Mouse (Mus musculus) ES-E14 (cell line): ENCODE results near the gene Smchd1. TPM values are rescaled to one million over a fixed set of nuclear protein-coding genes. Genes with fewer than 3 reads are reported as not detected.
"Not testable (repeated sequence)": the region's sequence is repeated elsewhere in the genome, so short reads cannot be mapped to it uniquely, and the experiment has no call there.

Experiments used
- DNase-seq: peaks from one replicate; pipeline ENCODE4 v3.0.0-alpha.2; 2013; ENCODE audit warnings: low read depth, low spot score
- H3K27ac ChIP-seq: 2 replicates; pipeline ENCODE4 v1.5.1; 2012; ENCODE audit warnings: low read depth, mild to moderate bottlenecking, low read length, moderate library complexity, mixed read lengths; ENCODE audit not compliant: poor library complexity, insufficient read depth, severe bottlenecking
- H3K36me3 ChIP-seq: 2 replicates; pipeline ENCODE4 v1.6.1; 2012; ENCODE audit warnings: mild to moderate bottlenecking, low read length, moderate library complexity, mixed read lengths; ENCODE audit not compliant: control insufficient read depth, poor library complexity, insufficient read depth, severe bottlenecking
- H3K4me1 ChIP-seq, 2 experiments: fragments of 150-350 bp in 1 of 2; sonication (generic) in 1 of 2; 2 replicates each; pipeline ENCODE4 v1.6.1; 2012; ENCODE audit warnings: low read length in 2 of 2, mild to moderate bottlenecking in 1 of 2, mixed read lengths in 1 of 2; ENCODE audit not compliant: control insufficient read depth in 2 of 2, insufficient read depth in 2 of 2, poor library complexity in 1 of 2
- H3K4me3 ChIP-seq, 2 experiments: fragments of 150-350 bp in 1 of 2; sonication (generic) in 1 of 2; 2 replicates each; pipeline ENCODE4 v1.5.1; 2012; ENCODE audit warnings: low read length in 2 of 2, low read depth in 1 of 2, mild to moderate bottlenecking in 1 of 2, mixed read lengths in 1 of 2; ENCODE audit not compliant: insufficient read depth in 1 of 2, poor library complexity in 1 of 2, severe bottlenecking in 1 of 2
- H3K9ac ChIP-seq: 2 replicates; pipeline ENCODE4 v1.6.1; 2012; ENCODE audit warnings: low read depth, mild to moderate bottlenecking, low read length, mixed read lengths; ENCODE audit not compliant: poor library complexity, insufficient read depth, severe bottlenecking
- H3K9me3 ChIP-seq: fragments of 150-350 bp; sonication (generic); 2 replicates; pipeline ENCODE4 v1.6.1; 2012; ENCODE audit warnings: low read depth, mild to moderate bottlenecking, low read length; ENCODE audit not compliant: control insufficient read depth, insufficient read depth
- CHD2 ChIP-seq: IDR thresholded peaks from 2 replicates; pipeline ENCODE4 v1.6.1; 2014; ENCODE audit warnings: mild to moderate bottlenecking, low read depth, low read length, inconsistent platforms
- HCFC1 ChIP-seq: IDR thresholded peaks from 2 replicates; pipeline ENCODE4 v1.6.1; 2012; ENCODE audit warnings: low read length, inconsistent platforms, borderline replicate concordance; ENCODE audit not compliant: insufficient read depth
- MAFK ChIP-seq: IDR thresholded peaks from 2 replicates; pipeline ENCODE4 v1.6.1; 2014; ENCODE audit warnings: mild to moderate bottlenecking, low read depth, low read length, inconsistent platforms; ENCODE audit not compliant: insufficient read depth
- ZC3H11A ChIP-seq: IDR thresholded peaks from 2 replicates; pipeline ENCODE4 v1.6.1; 2012; ENCODE audit warnings: low read depth, mild to moderate bottlenecking, inconsistent platforms, low read length, borderline replicate concordance
- ZNF384 ChIP-seq: IDR thresholded peaks from 2 replicates; pipeline ENCODE4 v1.6.1; 2012; ENCODE audit warnings: low read depth, low read length, inconsistent platforms
- in situ Hi-C, 2 experiments: fragments of 600-800 bp; cut with MboI; formaldehyde crosslinking; loops; one replicate each; pipeline ENCODE4 v1.15.1; 2025; ENCODE audit warnings: low sequenced_read_pairs in 2 of 2, inconsistent platforms in 1 of 2; ENCODE audit not compliant: unreplicated experiment in 2 of 2
- total RNA-seq: library from RNA; depleted of rRNA; stranded (reverse); fragments of 300-350 nt; gene quantifications from 2 replicates; pipeline ENCODE4 v1.2.3, GENCODE M21; 2012

Gene Smchd1
- total RNA-seq, 1 experiment: 41.0 TPM

DNA sequence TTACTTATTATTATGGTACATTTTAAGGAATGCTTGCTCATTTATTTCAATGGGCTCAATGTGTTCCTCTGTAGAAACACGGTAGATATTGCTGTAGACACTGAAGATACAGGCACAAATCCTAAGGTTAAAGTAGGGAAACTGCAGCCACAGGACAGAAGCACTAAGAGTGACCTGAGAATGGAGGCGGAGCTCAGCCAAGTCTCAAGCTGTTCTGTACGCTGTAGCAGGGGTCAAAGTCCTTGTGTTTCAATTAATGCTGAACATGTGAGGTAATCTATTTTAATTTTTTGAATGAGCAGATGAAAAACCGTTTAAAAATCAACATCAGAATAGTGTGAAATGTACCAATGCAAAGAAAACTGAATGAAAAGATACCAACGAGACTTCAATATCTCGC lies 31.9 kb downstream of the Smchd1 start:
- Histone ChIP-seq H3K9ac (no peak overlapping the region), H3K4me3 (no peak overlapping the region), H3K27ac (no peak overlapping the region), H3K9me3 (no peaks in the 10 kb centered on the region), H3K36me3 (no peaks in the 10 kb centered on the region; the same call in 1 of the 2 replicates), H3K4me1 (peaks cover 0 to 2% of the 10 kb centered on the region in 2 experiments; a peak in 1 of 4 replicates)
- TF ChIP-seq ZC3H11A: no peak
- no peak for TF ChIP-seq ZNF384
- no peak for TF ChIP-seq CHD2
- no peak for TF ChIP-seq HCFC1
- no peak for TF ChIP-seq MAFK
- in situ Hi-C loops: no loop called here
- DNase-seq: no peak

DNA sequence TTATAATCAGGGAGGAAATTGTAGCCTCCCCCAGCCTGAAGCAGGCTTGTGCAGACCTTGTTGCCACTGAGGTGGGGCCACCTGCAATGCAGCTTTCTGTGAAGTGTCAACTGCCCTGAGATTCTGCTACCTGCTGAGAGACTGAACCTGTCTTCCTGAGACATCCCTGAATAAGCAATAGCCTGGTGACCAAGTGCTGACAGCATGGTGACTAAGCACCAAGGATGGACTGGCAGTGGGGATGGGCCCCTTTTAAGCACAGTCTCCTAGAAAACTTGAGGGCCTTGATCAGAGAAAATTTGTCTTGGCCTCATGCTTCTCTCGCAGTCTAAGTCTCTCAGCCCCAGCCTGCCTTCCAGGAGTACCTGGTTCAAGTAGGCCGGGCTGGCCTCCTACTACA lies 52.6 kb downstream of the Smchd1 start:
- DNase-seq, H3K4me1 ChIP-seq, in situ Hi-C loops, H3K9me3 ChIP-seq, H3K9ac ChIP-seq, H3K4me3 ChIP-seq, H3K27ac ChIP-seq: not testable (repeated sequence)
- peaks cover 11% of the 10 kb centered on the region for H3K36me3 ChIP-seq
- TF ChIP-seq MAFK: peak; percentile 51; the same call in 1 of the 2 replicates

DNA sequence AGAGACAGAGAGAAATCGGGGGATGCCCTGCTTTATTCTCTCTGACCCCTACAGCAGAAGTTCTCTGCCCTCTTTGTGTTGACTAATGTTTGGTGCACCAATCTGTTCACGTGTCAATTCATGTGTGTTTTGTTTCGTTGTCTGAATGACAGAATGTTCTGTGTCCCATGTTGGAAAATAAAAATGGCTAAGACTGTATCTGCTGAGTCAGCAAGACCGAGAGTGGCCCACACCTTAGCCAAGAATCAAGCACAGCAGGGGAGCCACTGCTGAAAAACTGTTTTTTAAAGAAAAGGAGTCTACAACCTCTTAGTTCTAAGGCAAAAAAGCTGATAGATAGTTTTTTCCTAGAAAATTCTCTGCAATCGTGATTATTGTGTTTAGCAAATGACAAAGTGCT lies 55.7 kb downstream of the Smchd1 start:
- H3K4me1 ChIP-seq, DNase-seq, H3K9ac ChIP-seq, H3K27ac ChIP-seq, H3K9me3 ChIP-seq, in situ Hi-C loops, H3K4me3 ChIP-seq: not testable (repeated sequence)
- peaks cover 10% of the 10 kb centered on the region for H3K36me3 ChIP-seq
- TF ChIP-seq MAFK: peak; percentile 99

DNA sequence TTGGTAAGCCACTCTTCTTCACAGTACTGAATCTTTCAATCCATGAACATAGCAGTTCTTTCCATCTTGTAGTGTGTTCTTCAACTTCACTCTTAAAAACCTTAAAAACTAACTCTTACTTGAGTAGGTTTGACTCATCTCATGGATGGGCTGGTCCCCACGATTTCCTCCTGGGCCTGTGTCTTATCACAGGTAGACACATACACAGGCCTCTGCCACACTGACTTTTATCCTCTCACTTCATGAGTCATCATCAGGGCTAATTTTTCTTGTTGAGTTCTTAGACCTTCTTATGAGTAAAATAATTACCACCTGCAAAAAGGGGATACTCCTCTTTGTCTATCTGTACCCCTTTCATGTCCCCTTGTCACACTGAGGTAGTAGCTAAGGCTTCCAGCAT lies 58.1 kb downstream of the Smchd1 start:
- Histone ChIP-seq H3K9me3 (no peaks in the 10 kb centered on the region), H3K9ac (no peak overlapping the region), H3K27ac (no peak overlapping the region), H3K4me3 (no peak overlapping the region), H3K36me3 (peaks cover 6% of the 10 kb centered on the region), H3K4me1 (peaks cover 2 to 7% of the 10 kb centered on the region in 2 experiments)
- TF ChIP-seq ZC3H11A (no peak), HCFC1 (no peak), MAFK (no peak), ZNF384 (no peak), CHD2 (no peak)
- no peak for DNase-seq
- in situ Hi-C loops: no loop called here

DNA sequence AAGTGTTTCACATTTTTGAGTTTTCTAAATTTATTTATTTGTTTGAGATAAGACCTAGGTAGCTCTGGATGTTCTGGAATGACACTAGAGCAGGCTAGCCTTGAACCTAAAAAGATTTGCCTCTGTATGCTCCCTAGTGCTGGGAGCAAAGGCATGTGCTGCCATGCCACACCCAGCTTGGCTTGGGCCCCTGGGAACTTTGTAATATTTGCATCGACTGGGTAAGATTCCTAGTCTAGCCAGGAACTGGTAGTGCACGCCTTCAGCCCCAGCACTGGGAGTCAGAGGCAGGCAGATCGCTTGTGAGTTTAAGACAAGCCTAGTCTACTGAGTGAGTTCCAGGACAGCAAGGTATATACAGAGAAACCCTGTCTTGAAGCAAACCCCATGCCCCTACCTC lies 87.7 kb downstream of the Smchd1 start:
- no peaks in the 10 kb centered on the region for H3K9me3 ChIP-seq
- no peak for DNase-seq
- TF ChIP-seq MAFK (no peak), ZNF384 (no peak), ZC3H11A (no peak), HCFC1 (no peak), CHD2 (no peak)
- in situ Hi-C loops: no loop called here
- no peaks in the 10 kb centered on the region for H3K4me1 ChIP-seq
- no peak overlapping the region for H3K9ac ChIP-seq
- no peak overlapping the region for H3K4me3 ChIP-seq
- no peak overlapping the region for H3K27ac ChIP-seq
- peaks cover 6% of the 10 kb centered on the region; the same call in 1 of the 2 replicates for H3K36me3 ChIP-seq
